Comparison of ENCODE assay signal across 8 mouse cellular contexts in the genomic region with DNA sequence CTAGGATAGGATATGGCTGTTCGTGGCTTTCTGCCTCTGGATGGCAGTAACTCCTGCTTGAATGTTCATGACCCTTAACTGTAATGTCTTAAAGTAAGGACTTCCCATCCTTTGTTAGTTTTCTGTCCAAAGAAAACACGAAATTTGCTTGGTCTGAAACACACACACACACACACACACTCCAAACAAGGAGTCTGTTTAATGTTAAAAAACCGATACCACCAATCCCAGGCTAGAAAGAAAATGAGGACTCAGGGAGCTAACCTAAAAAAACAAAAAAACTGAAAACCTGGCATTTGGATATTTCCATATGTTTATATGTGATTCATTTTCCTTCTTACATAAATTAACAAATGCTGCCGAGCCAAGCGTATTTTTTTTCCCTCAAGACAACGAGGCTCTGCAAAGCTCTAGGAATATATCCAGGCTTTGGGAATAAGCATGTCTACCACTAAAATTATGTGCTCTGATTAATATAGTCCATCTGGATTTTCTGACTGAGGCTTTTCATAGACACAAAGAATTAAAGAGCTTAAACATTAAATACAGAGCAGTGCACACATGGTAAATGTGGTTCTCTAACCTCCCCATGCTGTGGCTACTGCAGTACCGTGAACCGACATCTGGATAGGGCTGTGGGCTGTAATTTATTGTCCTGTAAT.
DNase-seq lines count a peak whose midpoint lies in the region; ATAC-seq and TF ChIP-seq lines count a peak whose summit lies in the region.

No protein-coding gene starts in this region.

- no peak overlapping the region for H3K4me2 ChIP-seq in heart, embryonic 12.5 days
- peak overlapping the region; percentile 15; the same call in 1 of the 2 replicates for H3K4me2 ChIP-seq in forebrain, postnatal 0 days (ENCODE audit: low read depth)

- WGBS in heart, embryonic 12.5 days, result 67% methylated on average over 8 of the region's 8 CpGs
- 28% methylated on average over 8 of the region's 8 CpGs for WGBS in forebrain, postnatal 0 days
- 72% methylated on average over 8 of the region's 8 CpGs for WGBS in limb, embryonic 10.5 days

- no peak; the same call in 1 of the 2 replicates for ATAC-seq in heart, embryonic 12.5 days (ENCODE audit: insufficient number of reproducible peaks, low FRiP score)
- peak; percentile 89 for ATAC-seq in forebrain, postnatal 0 days
- no peak for ATAC-seq in monocyte, adult 5-6 weeks (replicated peaks; ENCODE audit: insufficient number of reproducible peaks, low FRiP score, low TSS enrichment, poor library complexity, severe bottlenecking)

- H3K27ac ChIP-seq in heart, embryonic 12.5 days (ENCODE audit: poor library complexity, severe bottlenecking), result no peak overlapping the region
- H3K27ac ChIP-seq in forebrain, postnatal 0 days (ENCODE audit: low read depth, low read length), result peak overlapping the region; percentile 83
- peak overlapping the region; percentile 71 for H3K27ac ChIP-seq in limb, embryonic 10.5 days

- H3K36me3 ChIP-seq in heart, embryonic 12.5 days, result no peaks in the 10 kb centered on the region
- H3K36me3 ChIP-seq in forebrain, postnatal 0 days (ENCODE audit: insufficient read depth), result no peaks in the 10 kb centered on the region
- no peaks in the 10 kb centered on the region for H3K36me3 ChIP-seq in limb, embryonic 10.5 days

- H3K9ac ChIP-seq in heart, embryonic 12.5 days, result no peak overlapping the region
- H3K9ac ChIP-seq in forebrain, postnatal 0 days, result peak overlapping the region; percentile 19; the same call in 1 of the 2 replicates

- no peaks in the 10 kb centered on the region for H3K27me3 ChIP-seq in heart, embryonic 12.5 days (replicated peaks)
- no peaks in the 10 kb centered on the region for H3K27me3 ChIP-seq in forebrain, postnatal 0 days (ENCODE audit: insufficient read depth, low read length)
- no peaks in the 10 kb centered on the region for H3K27me3 ChIP-seq in limb, embryonic 10.5 days (ENCODE audit: low read depth, poor library complexity, severe bottlenecking)

- H3K9me3 ChIP-seq in heart, embryonic 12.5 days (replicated peaks), result no peaks in the 10 kb centered on the region
- H3K9me3 ChIP-seq in forebrain, postnatal 0 days (ENCODE audit: low read length), result no peaks in the 10 kb centered on the region
- H3K9me3 ChIP-seq in limb, embryonic 10.5 days (replicated peaks), result no peaks in the 10 kb centered on the region

- peak; percentile 71 for TF ChIP-seq CTCF in forebrain, postnatal 0 days (IDR thresholded peaks at IDR 0.05; ENCODE audit: low read depth)

- intact Hi-C loops in heart, postnatal 10 days (cut with DNase I), result loop anchor here (10.0 kb wide), 5 partner anchors 233 to 563 kb away; no protein-coding TSS in a partner anchor

- H3K4me1 ChIP-seq in heart, embryonic 12.5 days (replicated peaks), result peaks cover 6% of the 10 kb centered on the region; the same call in 1 of the 2 replicates
- H3K4me1 ChIP-seq in forebrain, postnatal 0 days (ENCODE audit: insufficient read depth), result peaks cover 6% of the 10 kb centered on the region
- H3K4me1 ChIP-seq in limb, embryonic 10.5 days, result peaks cover 9% of the 10 kb centered on the region; the same call in 1 of the 2 replicates

- DNase-seq in heart, postnatal 10 days, result peak; percentile 32 to 38
- DNase-seq in cerebellum, adult 18-20 months, result peak; percentile 21 to 35
- DNase-seq in forebrain, postnatal 0 days, result peak; percentile 82
- DNase-seq in limb, embryonic 10.5 days (ENCODE audit: low spot score), result peak; percentile 26
- peak; percentile 41 to 61 for DNase-seq in right cerebral cortex, postnatal 10 days (ENCODE audit: low spot score in 2 of 2)
- DNase-seq in ovary, postnatal 14 days (ENCODE audit: low spot score), result no peak

- no peak overlapping the region for H3K4me3 ChIP-seq in heart, embryonic 12.5 days
- H3K4me3 ChIP-seq in forebrain, postnatal 0 days (ENCODE audit: low read depth, low read length), result no peak overlapping the region
- no peak overlapping the region for H3K4me3 ChIP-seq in limb, embryonic 10.5 days
